Mouse (Mus musculus): ENCODE data around the gene Capns1. TPM values are rescaled to one million over a fixed set of nuclear protein-coding genes. Genes with fewer than 3 reads are reported as not detected.
"Not testable (repeated sequence)": the region's sequence is repeated elsewhere in the genome, so short reads cannot be mapped to it uniquely, and the experiment has no call there.

The Capns1 gene
- polyA plus RNA-seq, 1 experiment from 2014 or later = 95.8 TPM

GRCm38 (mm10) chr7:30192088-30192487 lies 6.5 kb downstream of the Capns1 start:
- Histone ChIP-seq H3K27ac (ENCODE audit: low read length) (no peak overlapping the region), H3K27me3 (ENCODE audit: control insufficient read depth, insufficient read depth, low read length) (no peaks in the 10 kb centered on the region), H3K36me3 (ENCODE audit: control insufficient read depth, insufficient read depth, low read length) (peaks cover 48% of the 10 kb centered on the region), H3K9me3 (ENCODE audit: control insufficient read depth, low read depth, low read length) (no peaks in the 10 kb centered on the region), H3K4me2 (replicated peaks; ENCODE audit: low read depth, low read length) (no peak overlapping the region), H3K4me1 (ENCODE audit: control insufficient read depth, insufficient read depth, low read length) (peaks cover 10% of the 10 kb centered on the region), H3K4me3 (ENCODE audit: low read depth, low read length) (no peak overlapping the region), H3K9ac (replicated peaks; ENCODE audit: low read depth, low read length) (no peak overlapping the region; the same call in 1 of the 2 replicates)
- ATAC-seq (ENCODE audit: insufficient number of reproducible peaks, insufficient read depth, low FRiP score, low read depth) = no peak
- 85% methylated on average over 12 of the region's 12 CpGs for WGBS

- ATAC-seq (ENCODE audit: insufficient number of reproducible peaks, insufficient read depth, low FRiP score, low read depth) = no peak
- peaks cover 59% of the 10 kb centered on the region for H3K36me3 ChIP-seq (ENCODE audit: control insufficient read depth, insufficient read depth, low read length)
Measured at GRCm38 (mm10) chr7:30189116-30189491, 9.5 kb downstream of the Capns1 start.

GRCm38 (mm10) chr7:30188344-30189115 lies 10.1 kb downstream of the Capns1 start:
- Histone ChIP-seq H3K9me3 (ENCODE audit: control insufficient read depth, low read depth, low read length) (no peaks in the 10 kb centered on the region), H3K27ac (ENCODE audit: low read length) (no peak overlapping the region), H3K9ac (replicated peaks; ENCODE audit: low read depth, low read length) (no peak overlapping the region), H3K27me3 (ENCODE audit: control insufficient read depth, insufficient read depth, low read length) (no peaks in the 10 kb centered on the region), H3K4me1 (ENCODE audit: control insufficient read depth, insufficient read depth, low read length) (peaks cover 16% of the 10 kb centered on the region), H3K36me3 (ENCODE audit: control insufficient read depth, insufficient read depth, low read length) (peaks cover 59% of the 10 kb centered on the region), H3K4me3 (ENCODE audit: low read depth, low read length) (no peak overlapping the region), H3K4me2 (replicated peaks; ENCODE audit: low read depth, low read length) (no peak overlapping the region)
- WGBS = 85% methylated on average over 12 of the region's 12 CpGs
- no peak for ATAC-seq (ENCODE audit: insufficient number of reproducible peaks, insufficient read depth, low FRiP score, low read depth)

More at GRCm38 (mm10) chr7:30189116-30189491, 9.5 kb downstream of the Capns1 start:
- H3K4me1 ChIP-seq (ENCODE audit: control insufficient read depth, insufficient read depth, low read length) = peaks cover 12% of the 10 kb centered on the region
- WGBS = 82% methylated on average over 4 of the region's 4 CpGs
- H3K27me3 ChIP-seq (ENCODE audit: control insufficient read depth, insufficient read depth, low read length) = no peaks in the 10 kb centered on the region
- H3K9ac ChIP-seq (replicated peaks; ENCODE audit: low read depth, low read length) = no peak overlapping the region
- H3K4me2 ChIP-seq (replicated peaks; ENCODE audit: low read depth, low read length) = no peak overlapping the region
- H3K4me3 ChIP-seq (ENCODE audit: low read depth, low read length) = no peak overlapping the region
- H3K9me3 ChIP-seq (ENCODE audit: control insufficient read depth, low read depth, low read length) = no peaks in the 10 kb centered on the region
- no peak overlapping the region for H3K27ac ChIP-seq (ENCODE audit: low read length)

GRCm38 (mm10) chr7:30184641-30185348 lies 13.8 kb downstream of the Capns1 start:
- WGBS = 72% methylated on average over 13 of the region's 13 CpGs
- H3K4me2 ChIP-seq (replicated peaks; ENCODE audit: low read depth, low read length) = no peak overlapping the region
- peaks cover 6% of the 10 kb centered on the region; the same call in 1 of the 2 replicates for H3K4me1 ChIP-seq (ENCODE audit: control insufficient read depth, insufficient read depth, low read length)
- no peak overlapping the region for H3K4me3 ChIP-seq (ENCODE audit: low read depth, low read length)
- H3K9ac ChIP-seq (replicated peaks; ENCODE audit: low read depth, low read length) = no peak overlapping the region
- H3K27me3 ChIP-seq (ENCODE audit: control insufficient read depth, insufficient read depth, low read length) = no peaks in the 10 kb centered on the region
- no peaks in the 10 kb centered on the region for H3K9me3 ChIP-seq (ENCODE audit: control insufficient read depth, low read depth, low read length)
- ATAC-seq (ENCODE audit: insufficient number of reproducible peaks, insufficient read depth, low FRiP score, low read depth) = no peak
- peaks cover 34% of the 10 kb centered on the region for H3K36me3 ChIP-seq (ENCODE audit: control insufficient read depth, insufficient read depth, low read length)
- no peak overlapping the region for H3K27ac ChIP-seq (ENCODE audit: low read length)

- H3K27me3 ChIP-seq (ENCODE audit: control insufficient read depth, insufficient read depth, low read length) = no peaks in the 10 kb centered on the region
- peaks cover 29% of the 10 kb centered on the region for H3K36me3 ChIP-seq (ENCODE audit: control insufficient read depth, insufficient read depth, low read length)
- peaks cover 6% of the 10 kb centered on the region; the same call in 1 of the 2 replicates for H3K4me1 ChIP-seq (ENCODE audit: control insufficient read depth, insufficient read depth, low read length)
- H3K4me3 ChIP-seq (ENCODE audit: low read depth, low read length) = no peak within 1 kb of the TSS
- no peak within 1 kb of the TSS for H3K9ac ChIP-seq (replicated peaks; ENCODE audit: low read depth, low read length)
- H3K9me3 ChIP-seq (ENCODE audit: control insufficient read depth, low read depth, low read length) = no peaks in the 10 kb centered on the region
- peak; percentile 70 for ATAC-seq (ENCODE audit: insufficient number of reproducible peaks, insufficient read depth, low FRiP score, low read depth)
- peak within 1 kb of the TSS; percentile 38 for H3K4me2 ChIP-seq (replicated peaks; ENCODE audit: low read depth, low read length)
- H3K27ac ChIP-seq (ENCODE audit: low read length) = no peak within 1 kb of the TSS
- 2% methylated on average over 11 of the region's 11 CpGs for WGBS
Measured at GRCm38 (mm10) chr7:30183879-30184289, 14.7 kb downstream of the Capns1 start, which contains the start of gene Cox7a1. Gene Cox7a1 (plus strand): TSS chr7:30184144.

- not testable (repeated sequence) for H3K27me3 ChIP-seq (ENCODE audit: control insufficient read depth, insufficient read depth, low read length); H3K9ac ChIP-seq (replicated peaks; ENCODE audit: low read depth, low read length); H3K27ac ChIP-seq (ENCODE audit: low read length); ATAC-seq (ENCODE audit: insufficient number of reproducible peaks, insufficient read depth, low FRiP score, low read depth); H3K9me3 ChIP-seq (ENCODE audit: control insufficient read depth, low read depth, low read length); H3K4me2 ChIP-seq (replicated peaks; ENCODE audit: low read depth, low read length); H3K4me3 ChIP-seq (ENCODE audit: low read depth, low read length); H3K4me1 ChIP-seq (ENCODE audit: control insufficient read depth, insufficient read depth, low read length)
- WGBS = 72% methylated on average over 6 of the region's 7 CpGs
- peaks cover 27% of the 10 kb centered on the region for H3K36me3 ChIP-seq (ENCODE audit: control insufficient read depth, insufficient read depth, low read length)
Measured at GRCm38 (mm10) chr7:30183189-30183588, 15.4 kb downstream of the Capns1 start.

- not testable (repeated sequence) for H3K4me1 ChIP-seq (ENCODE audit: control insufficient read depth, insufficient read depth, low read length); H3K27me3 ChIP-seq (ENCODE audit: control insufficient read depth, insufficient read depth, low read length); H3K9me3 ChIP-seq (ENCODE audit: control insufficient read depth, low read depth, low read length); H3K27ac ChIP-seq (ENCODE audit: low read length); H3K4me3 ChIP-seq (ENCODE audit: low read depth, low read length); H3K9ac ChIP-seq (replicated peaks; ENCODE audit: low read depth, low read length); H3K4me2 ChIP-seq (replicated peaks; ENCODE audit: low read depth, low read length); ATAC-seq (ENCODE audit: insufficient number of reproducible peaks, insufficient read depth, low FRiP score, low read depth)
- H3K36me3 ChIP-seq (ENCODE audit: control insufficient read depth, insufficient read depth, low read length) = peaks cover 21% of the 10 kb centered on the region
- WGBS = 88% methylated on average over 10 of the region's 10 CpGs
Measured at GRCm38 (mm10) chr7:30181929-30182328, 16.7 kb downstream of the Capns1 start.

GRCm38 (mm10) chr7:30181308-30181707 lies 17.3 kb downstream of the Capns1 start:
- 1% methylated on average over 4 of the region's 4 CpGs for WGBS
- H3K27ac ChIP-seq (ENCODE audit: low read length) = no peak overlapping the region
- H3K4me2 ChIP-seq (replicated peaks; ENCODE audit: low read depth, low read length) = no peak overlapping the region
- H3K9ac ChIP-seq (replicated peaks; ENCODE audit: low read depth, low read length) = no peak overlapping the region
- peaks cover 18% of the 10 kb centered on the region; the same call in 1 of the 2 replicates for H3K36me3 ChIP-seq (ENCODE audit: control insufficient read depth, insufficient read depth, low read length)
- no peaks in the 10 kb centered on the region for H3K9me3 ChIP-seq (ENCODE audit: control insufficient read depth, low read depth, low read length)
- peaks cover 6% of the 10 kb centered on the region; the same call in 1 of the 2 replicates for H3K4me1 ChIP-seq (ENCODE audit: control insufficient read depth, insufficient read depth, low read length)
- no peak overlapping the region for H3K4me3 ChIP-seq (ENCODE audit: low read depth, low read length)
- no peaks in the 10 kb centered on the region for H3K27me3 ChIP-seq (ENCODE audit: control insufficient read depth, insufficient read depth, low read length)
- ATAC-seq (ENCODE audit: insufficient number of reproducible peaks, insufficient read depth, low FRiP score, low read depth) = no peak

Measured in stomach, embryonic 14.5 days (tissue).